Mouse (Mus musculus) midbrain, embryonic 10.5 days (tissue): Measurements from ENCODE around the gene Slc5a9. TPM values are rescaled to one million over a fixed set of nuclear protein-coding genes. Genes with fewer than 3 reads are reported as not detected.
"Not testable (repeated sequence)": the region's sequence is repeated elsewhere in the genome, so short reads cannot be mapped to it uniquely, and the experiment has no call there.

Source experiments
- DNase-seq: peaks from one replicate; pipeline ENCODE4 v3.0.0-alpha.2; 2017; ENCODE audit warnings: low spot score
- H3K27ac ChIP-seq: fragments of 300-500 bp; sonication (generic); replicated peaks from 2 replicates; pipeline ENCODE4 v1.5.1; 2016; ENCODE audit warnings: mild to moderate bottlenecking
- H3K27me3 ChIP-seq: fragments of 300-500 bp; sonication (generic); 2 replicates; pipeline ENCODE4 v1.6.1; 2016; ENCODE audit warnings: low read depth, mild to moderate bottlenecking; ENCODE audit not compliant: poor library complexity, severe bottlenecking
- H3K36me3 ChIP-seq: fragments of 300-500 bp; sonication (generic); 2 replicates; pipeline ENCODE4 v1.6.1; 2016; ENCODE audit warnings: mild to moderate bottlenecking, moderate library complexity
- H3K4me1 ChIP-seq: fragments of 300-500 bp; sonication (generic); 2 replicates; pipeline ENCODE4 v1.6.1; 2016
- H3K4me3 ChIP-seq: fragments of 300-500 bp; sonication (generic); 2 replicates; pipeline ENCODE4 v1.5.1; 2016; ENCODE audit warnings: mild to moderate bottlenecking, moderate library complexity
- H3K9me3 ChIP-seq: fragments of 300-500 bp; sonication (generic); replicated peaks from 2 replicates; pipeline ENCODE4 v1.6.1; 2016; ENCODE audit warnings: mild to moderate bottlenecking
- WGBS: fragments of 180-500 bp; shearing (Covaris S2); methylation state at CpG from one replicate; pipeline ENCODE4 v1.1.7; 2016; 5-methylcytosine and 5-hydroxymethylcytosine counted together
- polyA plus RNA-seq: library from polyadenylated mRNA; unstranded; fragments of >200 nt; fragmentation: Nextera tagmentation; extraction: Ambion mirVana; gene quantifications from 2 replicates; pipeline ENCODE4 v1.2.1, GENCODE M21; 2016

The Slc5a9 gene
- not detected in 2 replicates for polyA plus RNA-seq

DNA sequence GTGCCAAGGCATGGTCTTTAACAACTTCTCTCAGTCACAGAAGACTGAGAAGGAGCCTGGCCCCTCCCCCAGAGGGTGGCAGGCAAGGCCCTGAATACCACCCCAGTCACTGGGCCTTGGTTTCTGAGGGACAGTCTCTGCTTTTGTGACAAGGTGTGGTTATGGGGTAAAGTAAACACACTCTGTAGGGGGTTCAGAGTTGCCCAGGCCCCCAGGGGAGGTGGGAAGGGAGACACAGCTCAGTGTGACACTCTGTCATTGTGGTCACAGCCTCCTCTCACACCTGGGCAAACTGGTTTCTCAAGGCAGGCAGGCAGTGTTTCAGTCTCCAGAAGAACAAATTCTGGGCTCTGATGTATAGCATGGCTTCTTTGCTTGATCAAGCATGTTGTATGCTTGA is at the start of gene Slc5a9:
Slc5a9 (minus strand) TSS at position 144 of the 400 bp plus-strand sequence.
- Histone ChIP-seq H3K27me3 (no peaks in the 10 kb centered on the region), H3K4me3 (no peak within 1 kb of the TSS), H3K36me3 (no peaks in the 10 kb centered on the region), H3K4me1 (no peaks in the 10 kb centered on the region), H3K9me3 (no peaks in the 10 kb centered on the region), H3K27ac (no peak within 1 kb of the TSS)
- DNase-seq, result no peak

GRCm38 (mm10) chr4:111919092-111919491 is 16.4 kb upstream of the Slc5a9 start, which contains the start of gene Skint8:
TSS of gene Skint8 (plus strand) at chr4:111919392.
- 93% methylated on average over 1 of the region's 1 CpGs for WGBS
- no peaks in the 10 kb centered on the region for H3K4me1 ChIP-seq
- H3K4me3 ChIP-seq, result no peak within 1 kb of the TSS
- H3K9me3 ChIP-seq, result 0 out of 2 replicates have a peak, but pooled peaks cover 3% of the 10 kb centered on the region
- no peaks in the 10 kb centered on the region for H3K36me3 ChIP-seq
- DNase-seq, result no peak
- H3K27me3 ChIP-seq, result no peaks in the 10 kb centered on the region
- no peak within 1 kb of the TSS for H3K27ac ChIP-seq

- no peaks in the 10 kb centered on the region; the same call in 1 of the 2 replicates for H3K9me3 ChIP-seq
These were observed 5.2 kb upstream of the Slc5a9 start for GRCm38 (mm10) chr4:111907926-111908325.

GRCm38 (mm10) chr4:111901473-111901872 is 1.2 kb downstream of the Slc5a9 start:
- Histone ChIP-seq H3K4me3 (no peak overlapping the region), H3K27me3 (no peaks in the 10 kb centered on the region), H3K36me3 (no peaks in the 10 kb centered on the region), H3K4me1 (no peaks in the 10 kb centered on the region), H3K27ac (no peak overlapping the region), H3K9me3 (no peaks in the 10 kb centered on the region)
- 86% methylated on average over 1 of the region's 1 CpGs for WGBS
- no peak for DNase-seq

More at GRCm38 (mm10) chr4:111907926-111908325, 5.2 kb upstream of the Slc5a9 start:
- H3K27me3 ChIP-seq, result no peaks in the 10 kb centered on the region
- WGBS, result 61% methylated on average over 2 of the region's 2 CpGs
- no peak overlapping the region for H3K4me3 ChIP-seq
- DNase-seq, result no peak
- no peaks in the 10 kb centered on the region for H3K4me1 ChIP-seq
- no peak overlapping the region for H3K27ac ChIP-seq
- no peaks in the 10 kb centered on the region for H3K36me3 ChIP-seq

- WGBS, result 78% methylated on average over 1 of the region's 1 CpGs
- not testable (repeated sequence) for H3K4me1 ChIP-seq, H3K27me3 ChIP-seq, H3K36me3 ChIP-seq, DNase-seq, H3K9me3 ChIP-seq, H3K4me3 ChIP-seq, H3K27ac ChIP-seq
These were observed 2.2 kb downstream of the Slc5a9 start for GRCm38 (mm10) chr4:111900491-111900890.

GRCm38 (mm10) chr4:111898566-111898965 is 4.2 kb downstream of the Slc5a9 start:
- Histone ChIP-seq H3K4me1 (no peaks in the 10 kb centered on the region), H3K4me3 (no peak overlapping the region), H3K9me3 (no peaks in the 10 kb centered on the region), H3K36me3 (no peaks in the 10 kb centered on the region), H3K27me3 (no peaks in the 10 kb centered on the region), H3K27ac (no peak overlapping the region)
- 73% methylated on average over 4 of the region's 4 CpGs for WGBS
- DNase-seq, result no peak

DNA sequence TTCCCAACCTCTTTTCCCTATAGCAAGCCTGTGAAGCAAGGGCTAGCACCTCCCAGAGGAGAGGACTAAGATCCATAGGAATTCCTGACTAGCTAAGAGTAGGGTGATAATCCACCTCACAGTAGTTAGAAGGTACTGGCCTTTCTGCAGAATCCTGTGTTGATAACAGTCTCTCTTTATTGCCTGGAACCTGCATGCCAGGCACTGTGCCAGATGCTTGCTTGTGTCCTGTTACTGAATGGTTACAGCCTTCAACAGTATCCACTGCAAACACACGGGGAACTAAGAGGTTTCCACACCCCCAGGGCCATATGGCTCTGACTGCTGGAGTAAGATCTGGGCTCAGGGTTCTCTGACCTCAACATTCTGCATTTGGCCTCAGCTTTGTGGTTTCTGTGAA is 5.0 kb downstream of the Slc5a9 start:
- Histone ChIP-seq H3K9me3 (no peaks in the 10 kb centered on the region), H3K4me1 (no peaks in the 10 kb centered on the region), H3K27me3 (no peaks in the 10 kb centered on the region), H3K4me3 (no peak overlapping the region), H3K36me3 (no peaks in the 10 kb centered on the region), H3K27ac (no peak overlapping the region)
- no peak for DNase-seq
- WGBS, result 71% methylated on average over 1 of the region's 1 CpGs

GRCm38 (mm10) chr4:111892138-111892537 is 10.6 kb downstream of the Slc5a9 start:
- no peaks in the 10 kb centered on the region for H3K4me1 ChIP-seq
- H3K27ac ChIP-seq, result no peak overlapping the region
- no peaks in the 10 kb centered on the region for H3K27me3 ChIP-seq
- H3K9me3 ChIP-seq, result no peaks in the 10 kb centered on the region
- H3K36me3 ChIP-seq, result no peaks in the 10 kb centered on the region
- no peak overlapping the region for H3K4me3 ChIP-seq
- DNase-seq, result no peak

DNA sequence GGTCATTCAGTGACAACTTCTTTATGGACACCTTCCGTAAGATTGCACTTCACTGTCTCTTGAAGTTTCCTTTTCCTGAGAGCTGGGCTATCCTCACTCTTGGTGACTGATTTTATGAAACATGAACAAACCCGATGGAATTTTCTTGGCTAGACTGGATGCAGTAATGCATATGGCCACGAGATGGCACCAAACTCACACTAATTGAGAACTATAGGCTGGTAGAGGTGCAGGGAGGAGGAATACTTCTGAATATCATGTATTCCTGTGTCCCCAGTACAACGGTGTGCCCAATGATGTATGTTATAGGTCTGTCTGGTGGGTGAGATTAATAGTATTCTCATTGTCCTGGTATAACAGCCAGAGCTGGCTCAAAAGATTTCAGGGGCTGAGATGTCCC is 16.1 kb downstream of the Slc5a9 start:
- H3K27ac ChIP-seq, result no peak overlapping the region
- H3K9me3 ChIP-seq, result no peaks in the 10 kb centered on the region
- peaks cover 3% of the 10 kb centered on the region; the same call in 1 of the 2 replicates for H3K4me1 ChIP-seq
- H3K4me3 ChIP-seq, result no peak overlapping the region
- no peaks in the 10 kb centered on the region for H3K36me3 ChIP-seq
- no peaks in the 10 kb centered on the region for H3K27me3 ChIP-seq
- WGBS, result 28% methylated on average over 4 of the region's 4 CpGs
- peak; percentile 62 for DNase-seq

DNA sequence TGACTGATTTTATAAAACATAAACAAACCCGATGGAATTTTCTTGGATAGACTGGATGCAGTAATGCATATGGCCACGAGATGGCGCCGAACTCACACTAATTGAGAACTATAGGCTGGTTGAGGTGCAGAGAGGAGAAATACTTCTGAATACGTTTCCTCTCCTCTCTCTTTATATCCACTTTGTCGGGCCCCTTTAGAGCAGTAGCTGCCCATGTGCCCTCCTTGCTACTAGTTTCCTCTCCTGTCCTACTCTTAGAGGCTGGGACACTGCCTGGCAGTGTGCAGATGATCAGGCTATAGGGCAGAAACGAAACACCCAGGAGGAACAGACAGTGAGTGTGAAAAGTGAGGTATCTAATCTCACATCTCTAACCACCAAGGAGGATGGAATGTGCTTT is 16.7 kb downstream of the Slc5a9 start:
- Histone ChIP-seq H3K27me3 (no peaks in the 10 kb centered on the region), H3K36me3 (no peaks in the 10 kb centered on the region), H3K4me1 (peaks cover 3% of the 10 kb centered on the region; the same call in 1 of the 2 replicates), H3K9me3 (no peaks in the 10 kb centered on the region), H3K27ac (no peak overlapping the region), H3K4me3 (no peak overlapping the region)
- peak; percentile 62 for DNase-seq
- WGBS, result 14% methylated on average over 7 of the region's 7 CpGs

- no peak overlapping the region for H3K27ac ChIP-seq
- DNase-seq, result no peak
- peaks cover 11% of the 10 kb centered on the region for H3K4me1 ChIP-seq
- H3K9me3 ChIP-seq, result no peaks in the 10 kb centered on the region
- whole genome bisulfite sequencing, result 89% methylated on average over 12 of the region's 12 CpGs
- no peaks in the 10 kb centered on the region for H3K27me3 ChIP-seq
- H3K36me3 ChIP-seq, result no peaks in the 10 kb centered on the region
- no peak overlapping the region for H3K4me3 ChIP-seq
These were observed 19.2 kb downstream of the Slc5a9 start for GRCm38 (mm10) chr4:111883543-111883942.

GRCm38 (mm10) chr4:111880112-111880875 is 22.4 kb downstream of the Slc5a9 start:
- H3K36me3 ChIP-seq, result no peaks in the 10 kb centered on the region
- no peaks in the 10 kb centered on the region for H3K9me3 ChIP-seq
- peaks cover 8% of the 10 kb centered on the region for H3K4me1 ChIP-seq
- no peak overlapping the region for H3K27ac ChIP-seq
- no peak overlapping the region for H3K4me3 ChIP-seq
- 46% methylated on average over 4 of the region's 4 CpGs for WGBS
- H3K27me3 ChIP-seq, result no peaks in the 10 kb centered on the region
- DNase-seq, result no peak

DNA sequence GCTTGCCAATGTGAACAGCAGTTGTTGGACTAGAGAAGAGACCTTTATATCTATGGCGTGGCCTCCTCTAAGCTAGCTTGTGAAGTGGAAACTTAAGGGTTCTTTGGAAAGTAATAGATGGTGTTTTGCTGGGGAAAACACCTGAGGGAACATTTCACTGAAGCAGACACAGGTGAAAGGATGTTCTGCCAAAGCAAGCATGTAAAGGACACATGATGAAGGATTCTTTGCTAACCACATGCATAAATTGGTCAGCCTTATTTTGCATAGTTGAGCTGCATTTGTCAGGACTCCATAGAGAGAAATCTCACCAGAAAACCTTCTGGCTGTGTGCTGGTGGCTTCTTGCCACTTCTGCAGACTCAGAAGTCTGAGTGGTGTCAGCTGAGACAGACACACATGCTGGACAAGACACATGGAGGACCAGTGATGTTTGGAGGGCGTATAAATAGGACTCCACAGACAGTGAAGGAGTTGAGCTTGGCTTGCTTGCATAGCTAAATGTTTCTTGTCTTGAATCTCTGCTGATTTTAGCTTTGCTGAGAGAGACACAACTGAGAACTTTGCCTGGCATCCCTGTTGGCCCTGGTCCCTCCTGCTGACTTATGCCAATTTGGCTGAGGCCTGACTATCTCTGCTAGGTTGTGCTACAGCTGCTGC is 34.8 kb downstream of the Slc5a9 start:
- 0 out of 2 replicates have a peak, but pooled peaks cover 5% of the 10 kb centered on the region for H3K4me1 ChIP-seq
- H3K27ac ChIP-seq, result no peak overlapping the region
- H3K36me3 ChIP-seq, result no peaks in the 10 kb centered on the region
- DNase-seq, result no peak
- H3K9me3 ChIP-seq, result no peaks in the 10 kb centered on the region
- H3K27me3 ChIP-seq, result no peaks in the 10 kb centered on the region
- H3K4me3 ChIP-seq, result no peak overlapping the region
- WGBS, result 86% methylated on average over 2 of the region's 2 CpGs
